Mouse (Mus musculus) heart, postnatal 36 days (tissue): ENCODE data around the gene Klhl23. TPM values are rescaled to one million over a fixed set of nuclear protein-coding genes. Genes with fewer than 3 reads are reported as not detected.

Experiments used
- DNase-seq, 2 experiments: peaks; one replicate each; pipeline ENCODE4 v3.0.0; 2021 to 2022
- intact Hi-C: fragments of 180-260 bp; cut with DNase I; formaldehyde crosslinking; loops from one replicate; pipeline ENCODE4 v1.15.1; 2025
- total RNA-seq, 2 experiments: library from RNA; stranded (reverse); gene quantifications; 2 replicates each; pipeline ENCODE4 v1.2.3; 2021

The Klhl23 gene
- total RNA-seq, 2 experiments from 2014 or later = 36.4 to 38.9 TPM

DNA sequence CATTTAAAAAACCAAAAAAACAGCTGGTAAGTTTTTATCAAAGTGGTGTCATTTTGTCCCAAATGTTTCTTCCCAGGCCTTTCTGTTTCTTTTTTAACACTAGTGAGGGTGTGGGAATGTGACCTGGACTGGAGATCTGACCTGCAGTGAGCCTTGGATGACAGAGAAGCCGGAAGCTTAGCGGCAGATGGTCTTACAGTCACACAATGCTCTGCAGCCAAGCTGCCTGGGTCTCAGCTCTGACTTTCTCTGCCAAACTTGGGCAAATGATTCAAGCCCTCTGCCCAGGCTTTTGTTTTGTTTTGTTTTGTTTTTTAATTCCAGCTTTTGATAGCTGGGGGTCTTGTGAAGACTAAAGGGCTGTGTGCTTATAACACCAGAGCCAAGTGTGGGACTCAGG is 4.6 kb downstream of the Klhl23 start:
- DNase-seq = no peak
- intact Hi-C loops = no loop called here

DNA sequence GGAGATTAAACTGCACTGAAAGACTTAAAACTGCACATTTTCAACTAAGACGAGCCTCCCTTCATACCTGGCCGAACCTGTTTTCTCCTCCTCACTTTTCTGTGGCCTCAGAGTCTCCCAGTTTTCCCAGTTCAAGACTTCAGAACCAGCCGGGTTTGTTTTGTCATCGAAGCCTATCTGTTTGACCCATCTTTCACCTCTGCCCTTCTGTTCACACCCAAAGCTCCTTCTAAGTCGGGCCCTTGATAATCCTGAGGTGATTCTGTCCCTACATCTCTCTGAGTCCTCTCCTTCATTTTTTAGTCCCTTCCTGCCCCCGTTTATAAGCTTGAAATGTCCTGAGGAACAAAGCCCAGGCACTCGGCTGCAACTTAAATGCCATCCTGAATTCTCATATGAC is 6.3 kb downstream of the Klhl23 start:
- intact Hi-C loops = no loop called here
- no peak for DNase-seq

DNA sequence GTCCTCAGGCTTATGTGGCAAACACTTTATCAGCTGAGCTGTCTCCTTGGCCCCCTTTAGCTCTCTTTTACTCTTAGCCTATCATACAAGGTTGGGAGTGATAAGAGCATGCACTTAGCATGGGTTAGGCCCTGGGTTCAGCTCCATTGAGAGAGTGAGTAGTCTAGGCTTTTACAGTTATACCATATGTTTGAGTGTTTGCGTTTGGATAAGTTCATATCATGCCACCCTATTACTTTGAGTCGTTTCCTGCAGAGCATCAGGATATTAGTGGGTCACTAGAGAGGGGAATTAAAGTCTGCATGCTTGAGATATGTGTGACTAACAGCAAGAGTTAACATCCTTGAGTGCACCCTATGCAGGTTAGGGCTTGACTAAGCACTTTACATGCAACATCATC is 7.9 kb downstream of the Klhl23 start:
- intact Hi-C loops = no loop called here
- DNase-seq = no peak

DNA sequence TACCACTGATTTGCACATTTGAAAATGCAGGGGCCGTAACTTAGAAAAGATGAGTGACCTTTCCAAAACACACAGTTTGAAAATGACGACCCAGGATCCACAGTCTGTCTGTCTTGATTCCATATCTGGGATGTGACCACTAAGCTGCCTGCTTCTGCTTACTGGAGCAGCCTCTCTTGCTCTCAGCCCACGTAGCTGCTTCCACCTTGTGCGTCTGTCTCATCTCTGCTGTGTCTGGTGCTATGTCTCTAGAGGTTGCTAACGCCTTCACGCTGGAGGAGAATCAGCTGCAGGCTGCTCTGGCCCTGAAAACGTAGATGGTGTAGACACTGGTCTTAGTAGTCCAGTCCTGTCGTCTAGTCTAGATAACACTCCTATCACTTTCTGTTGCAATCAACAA is 8.4 kb downstream of the Klhl23 start:
- intact Hi-C loops = no loop called here
- no peak for DNase-seq

DNA sequence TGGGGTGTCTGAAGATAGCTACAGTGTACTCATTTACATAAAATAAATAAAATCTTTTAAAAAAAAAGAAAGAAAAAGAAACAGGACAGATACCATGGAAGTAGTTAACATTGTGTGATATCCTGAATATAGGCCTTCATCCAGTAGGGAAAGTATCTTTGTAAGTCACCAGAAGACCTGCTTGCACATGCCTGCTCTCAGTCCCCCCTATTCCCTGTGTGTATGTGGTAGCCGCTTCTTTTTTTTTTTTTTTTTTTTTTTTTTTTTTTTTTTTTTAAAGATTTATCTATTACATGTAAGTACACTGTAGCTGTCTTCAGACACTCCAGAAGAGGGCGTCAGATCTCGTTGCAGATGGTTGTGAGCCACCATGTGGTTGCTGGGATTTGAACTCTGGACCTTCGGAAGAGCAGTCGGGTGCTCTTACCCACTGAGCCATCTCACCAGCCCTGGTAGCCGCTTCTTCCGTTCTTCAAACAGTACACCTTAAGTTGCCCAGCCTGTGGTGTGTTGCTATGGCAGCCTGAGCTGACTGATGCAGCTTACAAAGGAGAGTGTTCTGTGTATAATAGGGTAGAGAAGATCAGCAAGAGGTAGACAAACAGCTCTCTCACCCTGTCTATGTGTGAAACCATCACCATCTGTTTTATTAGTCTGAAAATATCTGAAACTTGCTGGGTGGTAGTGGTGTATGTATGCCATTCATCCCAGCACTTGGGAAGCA is 15.7 kb downstream of the Klhl23 start:
- intact Hi-C loops = no loop called here
- DNase-seq = no peak

DNA sequence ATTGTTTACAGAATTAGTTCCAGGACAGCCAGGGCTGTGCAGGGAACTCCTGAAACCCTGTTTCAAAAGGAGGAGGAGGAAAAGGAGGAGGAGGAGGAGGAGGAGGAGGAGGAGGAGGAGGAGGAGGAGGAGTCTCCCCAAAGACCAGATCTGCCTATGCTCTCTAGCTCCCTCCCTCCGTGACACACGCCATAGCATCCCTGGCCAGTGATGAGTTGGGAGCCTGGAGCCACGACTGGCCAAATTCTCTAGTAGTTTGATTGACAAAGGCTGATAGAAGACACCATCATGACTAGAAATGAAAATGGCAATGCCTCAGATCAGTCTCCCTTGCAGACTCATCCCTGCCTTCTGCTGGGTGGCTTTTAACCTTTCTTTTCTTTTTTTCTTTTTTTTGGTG is 16.3 kb downstream of the Klhl23 start:
- intact Hi-C loops = no loop called here
- no peak for DNase-seq

DNA sequence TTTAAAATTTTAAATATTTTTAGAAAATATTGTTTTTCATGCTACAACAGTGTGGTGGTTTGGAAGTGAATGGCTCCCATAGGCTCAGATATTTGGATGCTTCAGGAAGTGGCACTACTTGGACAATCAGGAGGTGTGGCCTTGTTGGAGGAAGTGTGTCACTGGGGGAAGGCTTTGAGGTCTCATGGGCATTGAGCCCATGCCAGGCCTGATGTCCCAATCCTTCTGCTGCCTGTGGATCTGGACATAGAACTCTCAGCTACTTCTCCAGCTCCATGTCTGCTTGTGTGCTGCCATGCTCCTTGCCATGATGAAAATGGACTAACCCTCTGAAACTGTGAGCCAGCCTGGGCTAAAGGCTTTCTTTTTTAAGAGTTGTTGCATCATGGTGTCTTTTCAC is 17.0 kb downstream of the Klhl23 start:
- intact Hi-C loops = no loop called here
- DNase-seq = no peak

DNA sequence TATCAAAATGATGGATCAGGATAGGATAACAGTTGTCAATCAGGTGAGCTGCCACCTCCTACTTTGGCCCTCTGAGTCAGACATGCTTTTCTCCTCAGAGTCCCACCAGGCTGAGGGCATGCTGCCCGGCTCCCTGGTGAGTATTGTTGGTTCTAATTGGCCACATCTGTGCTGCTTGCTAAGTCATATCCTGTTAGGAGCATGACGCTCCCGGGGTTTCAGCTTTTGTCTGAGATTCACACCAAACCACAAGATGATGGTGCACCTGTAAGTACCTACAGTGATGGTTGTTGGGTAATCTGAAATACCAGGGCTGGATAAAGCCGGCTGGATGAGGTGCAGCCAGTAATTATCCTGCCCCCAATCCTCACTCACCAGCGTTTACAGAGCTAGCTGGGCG is 18.5 kb downstream of the Klhl23 start:
- no peak for DNase-seq
- intact Hi-C loops = no loop called here

DNA sequence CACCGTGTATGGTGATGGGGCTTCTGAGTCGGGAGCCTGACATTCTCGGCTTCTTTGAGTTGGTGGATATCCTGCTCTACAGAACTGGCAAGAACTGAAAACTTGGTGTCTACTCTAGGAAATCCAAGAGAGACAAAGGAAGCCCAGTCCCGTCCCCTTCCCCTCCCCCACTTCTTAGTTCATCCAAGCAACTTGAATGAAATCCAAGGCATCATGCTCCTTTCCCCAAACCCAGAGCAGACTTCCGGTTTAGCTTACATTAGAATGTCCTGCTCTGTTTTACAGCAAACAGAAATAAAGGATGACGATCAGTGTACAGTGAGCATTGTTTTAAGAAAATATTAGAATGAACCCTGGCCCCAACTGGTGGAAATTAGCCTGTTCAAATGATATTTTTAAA is 27.5 kb downstream of the Klhl23 start:
- DNase-seq = no peak

DNA sequence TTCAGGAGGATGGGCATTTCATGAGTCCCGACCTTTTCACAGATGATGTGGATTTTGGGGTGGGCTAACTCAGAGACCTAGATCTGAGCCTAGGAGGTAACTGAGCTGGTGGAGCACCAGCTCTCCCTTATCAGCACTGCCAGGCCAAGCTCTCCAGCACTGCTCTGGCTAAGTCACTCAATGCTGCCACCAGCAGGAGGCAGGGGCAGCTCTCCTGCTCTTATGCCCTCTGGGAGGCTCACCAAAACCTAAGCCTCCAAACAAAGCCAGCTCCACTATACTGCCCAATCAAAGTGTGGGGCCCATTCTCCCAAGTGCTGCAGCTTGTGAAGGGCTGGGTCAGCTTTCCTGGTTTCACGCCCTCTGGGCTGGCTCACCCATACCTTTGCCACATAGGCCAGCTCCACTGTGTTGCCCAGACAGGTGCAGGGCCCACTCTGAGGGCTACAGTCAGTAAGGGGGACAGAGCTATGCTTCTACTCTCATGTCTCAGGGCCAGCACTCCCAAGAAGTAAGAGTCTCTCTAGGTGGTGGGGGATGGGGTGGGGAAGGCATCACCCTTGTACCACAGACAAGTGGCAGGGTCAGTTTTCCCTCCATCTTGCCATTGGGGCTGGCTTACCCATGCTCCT is 29.8 kb downstream of the Klhl23 start:
- no peak for DNase-seq
- intact Hi-C loops = no loop called here

More for the DNA sequence above, 27.5 kb downstream of the Klhl23 start:
- intact Hi-C loops = no loop called here

DNA sequence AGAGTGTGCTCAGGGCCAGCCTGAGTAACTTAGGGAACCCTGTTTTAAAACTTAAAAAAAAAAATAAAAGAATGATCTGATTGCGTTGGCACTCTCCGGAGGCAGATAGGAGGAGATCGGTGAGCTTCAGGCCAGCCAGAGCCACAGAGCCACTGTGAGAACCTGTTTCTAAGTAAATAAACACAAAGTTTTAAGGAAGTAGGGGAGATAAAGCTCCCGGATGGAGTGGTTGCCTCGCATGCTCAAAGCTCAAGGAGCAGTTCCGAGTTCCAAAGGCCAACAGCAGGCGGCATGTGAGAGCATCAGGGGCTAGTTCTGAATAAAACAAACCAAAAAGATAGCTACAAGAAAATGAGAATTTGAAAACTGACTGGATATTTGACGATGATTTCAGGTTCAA is 34.6 kb downstream of the Klhl23 start:
- intact Hi-C loops = no loop called here
- DNase-seq = peak in 1 of 2 experiments; percentile 19

DNA sequence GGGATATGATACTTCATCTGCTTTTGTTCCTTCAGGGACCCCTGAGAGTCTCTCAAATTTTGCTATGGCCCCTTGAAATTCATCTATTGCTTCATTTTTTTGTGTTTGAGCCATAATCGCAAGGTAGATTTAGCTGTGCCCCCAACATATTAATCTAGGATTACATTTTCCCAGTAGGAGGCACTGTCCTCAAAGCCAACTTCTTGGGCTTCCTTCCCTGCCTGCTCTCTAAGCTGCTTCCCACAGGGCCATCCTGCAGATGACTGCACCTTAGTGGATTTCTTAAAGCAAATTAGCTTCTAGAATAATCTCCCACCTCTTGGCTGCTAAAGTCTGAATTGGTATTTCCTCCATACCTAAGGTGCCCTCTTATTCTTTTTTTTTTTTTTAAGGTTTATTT is 36.1 kb downstream of the Klhl23 start:
- intact Hi-C loops = no loop called here
- DNase-seq = no peak

DNA sequence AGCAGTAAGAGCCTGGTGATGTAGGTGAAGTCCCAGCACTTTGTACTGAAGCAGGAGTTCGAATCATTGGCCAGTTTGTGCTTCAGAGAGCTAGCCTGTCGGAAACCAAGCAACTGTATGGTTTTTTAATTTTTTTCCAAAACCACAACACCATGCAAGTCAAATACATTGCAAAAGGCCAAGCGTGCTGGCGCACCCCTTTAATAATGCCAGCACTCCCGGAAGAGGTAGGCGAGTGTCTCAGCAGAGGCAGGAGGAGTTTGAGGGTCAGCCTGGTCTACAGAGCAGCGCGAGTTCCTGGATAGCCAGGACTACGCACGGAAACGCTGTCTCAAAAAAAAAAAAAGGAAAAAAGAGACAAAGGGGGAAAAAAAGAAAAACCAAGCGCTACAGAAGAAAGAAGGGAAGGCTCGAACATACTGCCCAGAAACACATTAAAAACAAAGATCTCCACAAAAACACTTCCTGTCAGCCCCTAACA is 39.3 kb downstream of the Klhl23 start:
- intact Hi-C loops = loop anchor here (2.0 to 10.0 kb wide), 5 partner anchors 24 to 216 kb away; partner anchors contain the start of genes Bbs5, Mettl5 and Ppig
- DNase-seq = peak; percentile 33 to 49

DNA sequence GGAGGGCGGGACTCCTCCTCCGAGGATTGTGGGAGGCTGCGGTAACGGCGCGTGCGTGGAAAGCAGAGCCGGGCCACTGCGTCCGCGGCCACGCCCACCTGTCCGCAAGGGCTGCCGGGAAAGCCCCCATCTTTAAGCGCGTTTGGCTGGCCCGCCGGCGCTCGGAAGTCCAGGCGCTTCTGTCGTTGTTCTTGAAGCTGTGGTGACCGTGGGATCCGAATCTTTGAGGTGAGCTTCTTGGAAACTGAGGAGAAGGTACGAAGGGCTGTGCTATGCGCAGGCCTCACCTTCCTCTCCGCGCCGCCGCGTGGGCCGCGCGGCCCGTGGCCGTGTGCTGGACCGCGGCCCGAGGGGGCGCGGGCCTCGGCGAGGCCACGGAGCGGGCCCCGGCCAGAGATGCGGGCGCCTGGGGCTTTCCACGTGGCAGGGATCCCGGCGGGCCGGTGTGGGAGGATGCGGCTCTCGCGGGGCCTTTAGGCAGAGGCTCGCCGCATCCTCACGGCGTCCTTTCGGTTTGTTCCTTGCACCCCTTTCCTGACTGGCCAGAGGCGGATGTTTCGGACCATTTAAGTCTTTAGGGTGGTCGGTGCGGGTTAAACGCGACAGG is 39.8 kb downstream of the Klhl23 start, which contains the start of gene Ssb:
TSS of gene Ssb (plus strand) at position 78 of the 607 bp plus-strand sequence.
- DNase-seq = peak; percentile 93 to 94
- intact Hi-C loops = loop anchor here (2.0 to 10.0 kb wide), 5 partner anchors 23 to 217 kb away; partner anchors contain the start of genes Bbs5, Mettl5 and Ppig

DNA sequence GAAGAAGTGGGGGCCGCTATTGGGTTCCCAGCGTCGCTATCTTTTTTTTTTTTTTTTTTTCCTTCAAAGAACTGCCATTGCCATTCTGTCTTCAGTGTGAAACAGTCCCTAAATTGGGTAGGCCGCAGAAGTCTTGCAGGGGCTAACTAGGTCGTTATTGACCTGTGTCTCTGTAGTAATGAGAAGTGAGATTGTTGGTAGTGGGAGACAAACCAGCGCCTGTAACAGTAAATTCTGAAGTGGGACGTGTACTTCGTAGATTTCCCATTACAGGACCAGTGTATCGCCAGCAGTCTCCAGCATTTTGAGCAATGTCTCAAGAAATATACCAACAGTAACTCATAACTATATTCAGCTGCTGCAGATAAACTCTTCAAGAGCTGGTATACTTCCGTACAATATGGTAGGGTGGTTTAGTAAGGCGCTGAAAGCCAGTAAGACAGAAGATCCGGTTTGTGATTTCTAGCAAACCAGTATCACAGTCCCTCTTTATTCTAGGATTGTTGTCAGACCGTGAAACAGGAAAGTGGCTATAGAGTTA is 40.4 kb downstream of the Klhl23 start:
- intact Hi-C loops = loop anchor here (10.0 kb wide), 1 partner anchor 217 kb away; the partner anchor contains the start of gene Bbs5
- no peak for DNase-seq

DNA sequence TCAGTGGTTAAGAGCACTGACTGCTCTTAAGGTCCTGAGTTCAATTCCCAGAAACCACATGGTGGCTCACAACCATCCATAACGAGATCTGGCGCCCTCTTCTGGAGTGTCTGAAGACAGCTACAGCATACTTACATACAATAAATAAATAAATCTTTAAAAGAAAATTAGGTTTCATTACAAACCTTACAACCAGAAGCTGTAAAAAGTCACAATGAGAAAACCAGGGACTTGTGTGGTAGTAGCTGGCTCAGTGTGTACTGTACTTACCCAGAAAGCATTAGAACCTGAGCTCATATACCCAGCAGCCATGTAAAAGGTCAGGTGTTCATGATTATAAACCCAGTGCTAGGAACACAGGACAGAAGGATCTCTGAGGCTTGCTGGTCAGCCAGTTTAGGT is 62.2 kb downstream of the Klhl23 start:
- DNase-seq = no peak
- intact Hi-C loops = loop anchor here (2.0 to 5.0 kb wide), 2 partner anchors 23 to 82 kb away; partner anchors contain the start of gene Ssb

DNA sequence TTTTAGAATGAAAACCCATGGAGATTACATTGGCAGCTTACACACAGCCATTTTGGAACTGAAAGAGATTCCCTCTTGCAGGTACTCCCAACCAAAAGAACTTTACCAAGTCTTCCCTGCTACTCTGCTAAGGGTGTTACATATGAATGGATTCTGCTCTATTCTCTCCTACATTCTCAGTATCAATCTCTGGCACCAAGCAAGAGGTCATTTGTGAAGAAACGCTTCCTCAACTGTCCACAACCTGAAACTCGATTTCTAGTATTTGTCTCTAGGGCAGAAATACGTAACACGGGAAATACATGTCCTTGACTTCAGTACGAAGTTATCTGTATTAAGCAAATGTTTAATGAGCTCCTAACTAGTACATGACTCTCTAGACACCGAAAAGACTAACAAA is 62.8 kb downstream of the Klhl23 start:
- intact Hi-C loops = loop anchor here (2.0 to 5.0 kb wide), 2 partner anchors 24 to 82 kb away; partner anchors contain the start of gene Ssb

DNA sequence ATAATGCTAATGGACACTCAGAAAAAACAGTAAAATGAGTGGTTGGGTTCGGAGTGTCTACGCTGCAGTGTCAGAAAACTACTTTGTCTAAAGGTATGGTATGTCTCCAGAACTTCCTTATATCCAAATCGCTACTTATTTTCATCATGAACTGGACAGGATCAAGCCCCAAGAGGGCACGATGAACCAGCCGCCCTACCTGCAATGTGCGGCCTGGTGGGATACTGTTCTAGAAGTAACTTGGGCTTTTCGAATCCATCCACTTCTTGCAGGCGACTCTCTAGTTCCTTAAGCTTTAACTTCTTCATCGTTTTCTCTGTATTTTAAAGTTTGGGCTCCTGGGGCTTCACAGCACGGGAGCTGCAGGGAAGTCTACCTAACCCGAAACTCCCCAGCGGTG is 63.3 kb downstream of the Klhl23 start:
- intact Hi-C loops = loop anchor here (2.0 kb wide), 1 partner anchor 24 kb away; the partner anchor contains the start of gene Ssb
- no peak for DNase-seq

More for the DNA sequence above, 62.8 kb downstream of the Klhl23 start:
- no peak for DNase-seq

DNA sequence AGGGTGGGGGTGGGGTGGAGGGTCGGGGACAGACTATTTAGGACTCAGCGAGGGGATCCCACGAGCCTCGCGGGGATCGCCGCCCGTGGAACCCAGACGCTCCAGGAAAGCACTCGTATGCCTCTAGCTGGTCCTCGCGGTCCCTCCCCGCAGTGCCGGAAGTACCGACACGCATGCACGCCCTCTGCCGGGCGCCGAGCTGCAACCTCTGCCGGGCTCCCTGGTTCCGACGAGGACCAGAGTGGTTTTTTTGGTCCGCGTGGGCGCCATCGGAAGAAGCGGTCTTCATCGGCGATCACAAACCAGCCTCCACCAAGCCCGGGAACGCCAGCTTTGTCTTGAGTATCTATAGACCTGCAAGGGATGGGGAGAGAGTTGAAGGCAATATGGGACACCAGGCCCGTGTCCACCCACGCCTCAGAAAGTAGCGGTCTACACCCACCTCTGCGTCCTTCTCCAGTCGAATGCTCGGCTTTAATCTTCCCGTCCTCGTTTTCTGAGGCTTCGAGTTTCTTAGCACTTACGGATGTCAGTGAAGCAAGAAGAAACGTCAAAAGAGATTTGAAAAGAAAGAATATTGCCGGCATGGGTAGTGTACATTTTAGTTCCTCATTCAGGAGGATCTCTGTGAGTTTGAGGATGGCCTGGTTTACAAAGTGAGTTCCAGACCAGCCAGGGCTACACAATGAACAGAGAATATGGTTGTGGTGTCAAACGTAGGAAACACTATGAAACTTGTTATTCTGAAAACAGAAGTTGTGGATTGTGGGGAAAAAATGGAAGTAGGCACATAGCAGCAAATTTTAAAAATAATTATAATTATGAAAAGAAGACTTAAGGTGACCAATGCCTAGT is 63.9 kb downstream of the Klhl23 start, which contains the start of gene Mettl5:
TSS of gene Mettl5 (minus strand) at position 165 of the 855 bp plus-strand sequence.
- intact Hi-C loops = loop anchor here (2.0 kb wide), 1 partner anchor 25 kb away; the partner anchor contains the start of gene Ssb
- DNase-seq = peak; percentile 88 to 91
